Mouse (Mus musculus) lung, postnatal 4 days (tissue): ENCODE results near the gene Snx27.

ENCODE experiments used
- DNase-seq, 2 experiments: peaks; one replicate each; pipeline ENCODE4 v3.0.0; 2021

Gene Snx27

GRCm38 (mm10) chr3:94565557-94565956 lies 17.0 kb downstream of the Snx27 start:
- peak in 1 of 2 experiments; percentile 6 for DNase-seq

GRCm38 (mm10) chr3:94565127-94565526 lies 17.4 kb downstream of the Snx27 start:
- DNase-seq: peak in 1 of 2 experiments; percentile 3

- peak in 1 of 2 experiments; percentile 2 for DNase-seq
Measured at GRCm38 (mm10) chr3:94564356-94565010, 18.0 kb downstream of the Snx27 start.

GRCm38 (mm10) chr3:94563163-94563562 lies 19.4 kb downstream of the Snx27 start:
- peak in 1 of 2 experiments; percentile 2 for DNase-seq

- no peak for DNase-seq
Measured at GRCm38 (mm10) chr3:94559931-94560429, 22.5 kb downstream of the Snx27 start.

GRCm38 (mm10) chr3:94549041-94549440 lies 33.5 kb downstream of the Snx27 start:
- DNase-seq: no peak

GRCm38 (mm10) chr3:94537187-94537586 lies 45.3 kb downstream of the Snx27 start:
- DNase-seq: no peak

- peak in 1 of 2 experiments; percentile 54 for DNase-seq
Measured at GRCm38 (mm10) chr3:94533968-94534367, 48.5 kb downstream of the Snx27 start.

GRCm38 (mm10) chr3:94526731-94527130 lies 55.8 kb downstream of the Snx27 start:
- DNase-seq: no peak

- no peak for DNase-seq
Measured at GRCm38 (mm10) chr3:94506664-94507063, 75.9 kb downstream of the Snx27 start.

- peak in 1 of 2 experiments; percentile 42 for DNase-seq
Measured at GRCm38 (mm10) chr3:94502243-94502642, 80.3 kb downstream of the Snx27 start.

GRCm38 (mm10) chr3:94497162-94497561 lies 85.4 kb downstream of the Snx27 start:
- no peak for DNase-seq

GRCm38 (mm10) chr3:94487581-94487980 lies 94.9 kb downstream of the Snx27 start:
- DNase-seq: no peak

- DNase-seq: no peak
Measured at GRCm38 (mm10) chr3:94485922-94486321, 96.6 kb downstream of the Snx27 start.

- DNase-seq: peak; percentile 22 to 41
Measured at GRCm38 (mm10) chr3:94483790-94484439, 98.6 kb downstream of the Snx27 start.

GRCm38 (mm10) chr3:94482764-94483385 lies 99.6 kb downstream of the Snx27 start:
- peak; percentile 41 to 61 for DNase-seq

- no peak for DNase-seq
Measured at GRCm38 (mm10) chr3:94481429-94481828, 101.1 kb downstream of the Snx27 start.

- DNase-seq: no peak
Measured at GRCm38 (mm10) chr3:94480291-94480884, 102.1 kb downstream of the Snx27 start, which contains the start of gene Riiad1. Gene Riiad1, minus strand, starts transcription at chr3:94480341.

- DNase-seq: peak in 1 of 2 experiments; percentile 28
Measured at GRCm38 (mm10) chr3:94479564-94479963, 103.0 kb downstream of the Snx27 start.

GRCm38 (mm10) chr3:94478591-94479169 lies 103.8 kb downstream of the Snx27 start:
- no peak for DNase-seq

- DNase-seq: no peak
Measured at GRCm38 (mm10) chr3:94477981-94478422, 104.5 kb downstream of the Snx27 start, which contains the start of gene Celf3. Gene Celf3, plus strand, starts transcription at chr3:94478295.

- DNase-seq: no peak
Measured at GRCm38 (mm10) chr3:94477444-94477843, 105.1 kb downstream of the Snx27 start.
